Mouse (Mus musculus): ENCODE data around the gene Noa1. TPM values are rescaled to one million over a fixed set of nuclear protein-coding genes. Genes with fewer than 3 reads are reported as not detected.
A peak's percentile ranks its signal among the peaks of the same experiment; 100 is the strongest.

Noa1 gene
- polyA plus RNA-seq (2016; fragmentation: Nextera tagmentation; extraction: Ambion mirVana), result 32.9 and 37.2 TPM in 2 replicates

DNA sequence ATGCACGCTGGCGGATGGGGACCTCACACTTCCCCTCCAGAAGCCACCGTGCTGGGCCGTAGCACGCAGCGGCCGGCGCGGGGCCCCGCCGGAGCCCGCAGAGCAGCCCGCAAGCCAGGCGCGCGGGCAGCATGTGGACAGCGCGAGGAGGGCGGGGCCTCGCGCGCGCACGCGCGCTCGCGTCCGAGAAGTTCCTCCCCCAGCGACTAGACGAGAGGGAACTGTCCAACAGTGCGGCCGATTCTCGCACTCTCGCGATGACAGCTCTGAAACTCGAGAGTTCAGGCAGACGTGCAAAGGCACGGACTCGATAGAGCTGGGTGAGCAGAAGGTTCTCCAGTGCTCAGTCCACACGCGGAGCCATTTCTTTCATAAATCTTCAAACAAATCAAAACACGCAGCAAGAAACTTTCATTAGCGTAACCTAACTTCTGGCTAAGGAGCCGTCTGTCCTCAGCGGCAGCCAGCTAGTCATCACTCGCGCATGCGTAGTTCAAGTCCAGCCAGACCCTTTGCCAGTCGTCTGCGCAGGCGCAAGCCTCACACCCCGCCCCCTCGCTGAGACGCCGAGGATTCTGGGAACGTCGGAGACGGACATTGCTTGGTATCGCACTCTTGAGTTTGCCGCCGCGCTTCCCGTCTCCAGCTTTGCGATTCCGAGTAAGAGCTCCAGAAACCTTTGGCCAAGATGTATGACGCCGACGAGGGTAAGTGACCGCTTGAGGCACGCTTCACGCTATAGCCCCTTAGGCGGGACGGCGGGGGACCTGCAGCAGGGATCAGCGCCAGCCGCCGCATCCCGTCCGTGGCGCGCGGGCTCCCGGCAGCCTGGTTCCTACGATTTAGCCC lies at the start of gene Noa1, which contains the start of gene Polr2b:
Noa1 (minus strand) TSS at position 161 of the 849 bp plus-strand sequence.
Polr2b (plus strand) TSS at position 224 of the 849 bp plus-strand sequence.
- Histone ChIP-seq H3K4me3 (peak within 1 kb of the TSS; percentile 97), H3K36me3 (peaks cover 55% of the 10 kb centered on the region), H3K4me1 (peaks cover 33% of the 10 kb centered on the region), H3K9me3 (replicated peaks) (no peaks in the 10 kb centered on the region), H3K27ac (replicated peaks) (peak within 1 kb of the TSS; percentile 94), H3K27me3 (ENCODE audit: low read depth, poor library complexity, severe bottlenecking) (no peaks in the 10 kb centered on the region)
- under 1% methylated on average over 85 of the region's 85 CpGs for WGBS
- DNase-seq (ENCODE audit: low spot score), result peak; percentile 99

DNA sequence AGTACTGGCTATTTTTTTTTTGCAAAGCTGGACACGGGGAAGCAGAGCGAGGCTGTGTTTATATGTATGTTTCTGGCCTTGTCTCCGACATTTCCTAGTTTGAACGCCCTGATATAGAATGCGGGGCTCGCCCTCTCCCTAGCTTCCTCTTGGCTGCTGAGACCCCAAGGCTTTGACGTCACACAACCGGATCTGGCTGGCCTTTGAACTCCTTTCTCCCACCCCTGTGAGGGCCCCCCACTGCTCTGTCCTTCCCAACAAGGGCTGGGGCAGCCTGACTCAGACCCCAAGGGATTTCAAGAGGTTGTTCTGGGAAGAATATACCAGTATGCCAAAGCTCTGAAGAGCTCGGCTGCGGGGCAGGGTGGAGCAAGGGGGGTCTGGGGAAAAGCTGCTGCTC lies 48.5 kb upstream of the Noa1 start:
- Histone ChIP-seq H3K36me3 (no peaks in the 10 kb centered on the region), H3K4me3 (peak overlapping the region; percentile 51), H3K4me1 (peaks cover 29% of the 10 kb centered on the region), H3K9me3 (replicated peaks) (no peaks in the 10 kb centered on the region), H3K27me3 (ENCODE audit: low read depth, poor library complexity, severe bottlenecking) (peaks cover 26% of the 10 kb centered on the region), H3K27ac (replicated peaks) (peak overlapping the region; percentile 69)
- peak; percentile 70 for DNase-seq (ENCODE audit: low spot score)
- 3% methylated on average over 10 of the region's 10 CpGs for WGBS

DNA sequence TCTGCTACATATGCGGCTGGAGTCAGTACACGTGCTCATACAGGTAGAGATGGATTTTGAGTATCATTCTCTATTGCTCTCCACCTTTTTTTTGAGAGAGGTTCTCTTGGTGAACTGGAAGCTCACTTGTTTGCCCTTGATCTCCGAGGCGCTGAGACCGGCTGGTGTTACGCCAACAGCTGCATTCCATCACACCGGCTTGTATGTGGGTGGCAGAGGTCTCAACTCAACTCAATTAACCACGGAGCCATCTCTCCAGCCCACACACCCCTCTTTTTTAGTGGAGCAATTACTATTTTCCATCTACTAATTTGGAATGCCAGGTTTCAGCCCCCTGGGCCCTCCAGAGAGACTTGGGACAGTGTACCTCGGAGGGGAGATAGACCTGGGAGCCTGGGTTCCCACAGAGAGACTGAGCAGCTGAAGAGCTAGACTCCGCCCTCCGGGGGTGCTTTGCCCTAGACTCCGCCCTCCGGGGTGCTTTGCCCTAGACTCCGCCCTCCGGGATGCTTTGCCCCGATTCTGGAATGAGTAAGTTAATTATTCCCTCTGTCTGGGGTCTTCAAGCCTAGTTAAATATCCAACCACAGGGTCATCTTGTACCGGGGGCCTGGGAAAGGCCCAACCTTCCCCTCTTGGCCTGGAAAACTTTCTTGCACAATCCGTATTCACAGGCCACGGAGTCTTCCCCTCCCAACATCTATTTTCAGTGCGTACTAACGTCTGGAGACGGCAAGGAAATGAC lies 47.7 kb upstream of the Noa1 start:
- peak overlapping the region; percentile 51 for H3K4me3 ChIP-seq
- H3K9me3 ChIP-seq (replicated peaks), result no peaks in the 10 kb centered on the region
- DNase-seq (ENCODE audit: low spot score), result peak; percentile 60
- no peaks in the 10 kb centered on the region for H3K36me3 ChIP-seq
- peaks cover 26% of the 10 kb centered on the region for H3K27me3 ChIP-seq (ENCODE audit: low read depth, poor library complexity, severe bottlenecking)
- 13% methylated on average over 22 of the region's 22 CpGs for WGBS
- peaks cover 29% of the 10 kb centered on the region for H3K4me1 ChIP-seq
- peak overlapping the region; percentile 69 for H3K27ac ChIP-seq (replicated peaks)

DNA sequence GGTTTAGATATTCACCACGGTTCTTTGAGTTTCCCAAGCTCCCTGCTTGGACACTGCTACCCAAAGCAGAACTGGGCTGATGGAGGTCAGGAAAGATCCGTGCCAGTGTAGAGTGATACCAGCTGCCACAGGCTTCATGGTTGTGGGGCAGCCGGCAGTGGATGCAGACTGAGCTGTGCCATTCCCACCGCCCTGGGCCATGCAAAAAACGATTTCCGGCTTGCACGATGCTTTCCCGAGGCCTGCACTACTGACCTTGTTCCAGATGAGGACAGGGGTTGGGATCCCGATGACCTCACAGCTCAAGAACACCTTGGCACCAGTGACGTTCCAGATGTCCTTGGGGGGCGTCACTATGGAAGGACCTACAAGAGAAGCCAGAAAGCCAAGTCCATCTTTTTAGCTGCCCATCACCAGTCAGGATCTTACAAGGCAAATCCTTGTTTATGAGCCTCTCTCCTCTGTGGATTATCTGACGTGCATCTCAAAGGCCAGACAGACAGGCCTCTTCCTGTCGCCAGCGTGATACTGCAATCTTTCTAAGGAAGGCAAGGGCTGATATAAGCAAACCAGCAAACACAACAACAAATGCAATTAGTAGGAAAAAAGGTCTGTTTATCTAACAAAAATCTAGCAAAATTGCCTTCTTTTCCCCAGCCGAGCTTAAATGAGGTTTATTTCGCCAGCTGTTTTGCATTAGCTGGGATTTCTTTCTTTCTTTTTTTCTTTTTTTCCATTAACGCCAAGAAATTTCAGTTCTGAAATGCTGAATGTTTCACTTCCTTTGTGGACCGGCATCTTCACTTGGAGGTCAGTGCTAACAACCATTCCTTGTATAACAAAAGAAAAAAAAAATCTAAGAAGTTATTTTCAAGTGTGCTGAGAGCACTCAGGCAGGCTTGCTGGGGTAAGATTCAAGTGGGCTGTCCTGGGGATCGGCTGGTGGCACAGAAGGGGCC lies 45.7 kb upstream of the Noa1 start:
- H3K36me3 ChIP-seq, result peaks cover 2% of the 10 kb centered on the region
- peaks cover 29% of the 10 kb centered on the region for H3K4me1 ChIP-seq
- no peak for DNase-seq (ENCODE audit: low spot score)
- 78% methylated on average over 19 of the region's 19 CpGs for WGBS
- H3K27ac ChIP-seq (replicated peaks), result no peak overlapping the region
- no peak overlapping the region for H3K4me3 ChIP-seq
- no peaks in the 10 kb centered on the region for H3K9me3 ChIP-seq (replicated peaks)
- H3K27me3 ChIP-seq (ENCODE audit: low read depth, poor library complexity, severe bottlenecking), result peaks cover 26% of the 10 kb centered on the region

DNA sequence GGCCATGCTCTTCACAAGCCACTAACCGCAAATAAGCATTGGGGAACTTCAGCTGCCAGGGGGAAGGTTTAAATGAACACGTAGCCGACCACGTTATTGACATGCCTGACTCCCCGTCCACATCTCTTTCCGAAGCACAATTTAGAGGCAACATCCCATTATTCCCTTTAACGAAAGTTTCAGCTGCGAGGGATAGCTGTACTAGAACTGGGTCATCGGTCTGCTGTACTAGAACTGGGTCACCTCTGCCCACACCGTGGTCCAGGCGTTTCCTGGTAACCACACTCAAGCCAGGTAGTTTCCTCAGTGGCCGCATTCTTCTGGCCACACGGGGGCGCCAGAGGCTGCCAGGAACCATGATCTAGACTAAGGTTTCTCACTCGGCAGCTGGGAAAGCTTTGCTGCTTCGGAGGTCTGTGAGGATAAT lies 44.5 kb upstream of the Noa1 start:
- peaks cover 26% of the 10 kb centered on the region for H3K27me3 ChIP-seq (ENCODE audit: low read depth, poor library complexity, severe bottlenecking)
- H3K36me3 ChIP-seq, result peaks cover 14% of the 10 kb centered on the region
- H3K27ac ChIP-seq (replicated peaks), result 0 out of 2 replicates have a peak overlapping the region, but pooled peaks have one; percentile 13
- WGBS, result 14% methylated on average over 16 of the region's 16 CpGs
- peak; percentile 86 for DNase-seq (ENCODE audit: low spot score)
- H3K9me3 ChIP-seq (replicated peaks), result no peaks in the 10 kb centered on the region
- H3K4me3 ChIP-seq, result peak overlapping the region; percentile 38
- peaks cover 29% of the 10 kb centered on the region for H3K4me1 ChIP-seq

DNA sequence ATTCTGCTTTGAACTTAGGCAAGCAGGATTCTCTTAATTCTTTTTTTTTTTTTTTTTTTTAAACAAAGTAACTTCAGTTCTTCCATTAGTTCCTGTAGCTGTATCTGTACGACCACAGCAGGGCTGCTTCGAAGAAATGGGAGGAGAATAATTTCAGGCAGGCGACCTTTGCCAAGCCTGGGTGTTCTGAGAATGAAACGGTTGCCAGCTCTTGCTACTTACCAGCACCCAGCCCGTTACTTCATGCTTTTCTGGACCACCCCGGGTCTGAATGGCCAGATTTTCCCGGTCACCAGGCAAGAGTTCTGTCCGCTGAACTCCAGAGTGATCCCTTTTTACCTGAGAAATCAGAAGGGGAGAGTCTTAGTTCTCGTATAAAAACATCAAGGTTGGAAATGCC lies 41.8 kb upstream of the Noa1 start:
- 83% methylated on average over 9 of the region's 9 CpGs for WGBS
- Histone ChIP-seq H3K36me3 (peaks cover 41% of the 10 kb centered on the region), H3K27me3 (ENCODE audit: low read depth, poor library complexity, severe bottlenecking) (peaks cover 17% of the 10 kb centered on the region), H3K4me3 (no peak overlapping the region), H3K9me3 (replicated peaks) (no peaks in the 10 kb centered on the region), H3K27ac (replicated peaks) (no peak overlapping the region), H3K4me1 (peaks cover 12% of the 10 kb centered on the region)
- no peak for DNase-seq (ENCODE audit: low spot score)

DNA sequence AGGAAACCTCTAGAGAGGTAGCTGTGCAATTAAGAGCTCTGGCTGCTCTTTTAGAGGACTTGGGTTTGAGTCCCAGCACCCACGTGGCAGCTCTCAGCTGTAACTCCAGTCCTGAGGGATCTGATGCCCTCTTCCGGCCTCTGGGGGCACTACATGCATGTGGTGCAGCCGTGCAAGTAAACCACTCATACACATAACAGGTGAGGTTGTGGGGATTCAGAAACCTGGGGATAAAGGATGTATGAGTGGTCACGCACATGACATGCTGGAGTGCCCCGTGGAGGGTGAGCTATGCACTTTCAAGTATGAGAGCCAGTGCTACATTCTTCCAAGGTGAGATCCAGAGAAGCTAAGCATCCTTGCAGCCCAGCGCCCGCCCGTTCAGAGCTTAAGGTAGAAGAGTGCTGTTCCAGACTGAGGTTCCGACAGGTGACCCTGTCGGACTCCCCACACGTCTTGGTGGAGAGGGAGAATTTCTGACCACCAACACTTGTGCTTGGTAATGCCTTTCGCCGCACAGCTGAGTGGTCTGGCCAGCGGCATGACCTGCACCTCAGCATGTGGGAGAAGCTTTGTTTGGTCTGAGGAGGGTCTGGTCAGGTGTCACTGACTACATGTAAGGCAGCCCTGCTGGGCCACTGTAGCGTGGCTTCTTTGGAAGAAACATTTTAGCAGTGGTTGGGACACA lies 40.2 kb upstream of the Noa1 start:
- no peaks in the 10 kb centered on the region for H3K9me3 ChIP-seq (replicated peaks)
- H3K27ac ChIP-seq (replicated peaks), result no peak overlapping the region
- H3K4me1 ChIP-seq, result peaks cover 12% of the 10 kb centered on the region
- no peak for DNase-seq (ENCODE audit: low spot score)
- 91% methylated on average over 15 of the region's 15 CpGs for WGBS
- no peak overlapping the region for H3K4me3 ChIP-seq
- H3K27me3 ChIP-seq (ENCODE audit: low read depth, poor library complexity, severe bottlenecking), result peaks cover 4% of the 10 kb centered on the region; the same call in 1 of the 2 replicates
- H3K36me3 ChIP-seq, result peaks cover 57% of the 10 kb centered on the region

DNA sequence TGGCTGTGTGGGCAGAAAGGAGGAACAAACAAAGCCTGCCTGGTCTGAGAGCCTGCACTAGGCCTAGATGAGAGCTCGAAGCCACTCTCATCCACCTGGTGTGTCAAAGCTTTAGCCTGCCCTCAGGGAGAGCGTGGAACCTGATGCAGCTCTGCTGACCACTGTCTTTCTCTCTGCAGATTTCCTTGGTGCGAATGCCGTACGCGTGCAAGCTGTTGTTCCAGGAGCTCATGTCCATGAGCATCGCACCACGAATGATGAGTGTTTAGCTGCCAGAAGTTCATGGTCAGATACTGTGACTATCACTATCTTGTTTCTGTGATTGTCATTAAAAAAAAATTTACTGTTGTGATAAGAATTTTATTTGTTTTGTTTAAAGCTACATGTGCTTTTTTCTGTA lies 39.0 kb upstream of the Noa1 start:
- peaks cover 2% of the 10 kb centered on the region for H3K4me1 ChIP-seq
- no peaks in the 10 kb centered on the region for H3K9me3 ChIP-seq (replicated peaks)
- 97% methylated on average over 8 of the region's 8 CpGs for WGBS
- peaks cover 69% of the 10 kb centered on the region for H3K36me3 ChIP-seq
- H3K27me3 ChIP-seq (ENCODE audit: low read depth, poor library complexity, severe bottlenecking), result no peaks in the 10 kb centered on the region
- H3K27ac ChIP-seq (replicated peaks), result no peak overlapping the region
- no peak for DNase-seq (ENCODE audit: low spot score)
- H3K4me3 ChIP-seq, result no peak overlapping the region

DNA sequence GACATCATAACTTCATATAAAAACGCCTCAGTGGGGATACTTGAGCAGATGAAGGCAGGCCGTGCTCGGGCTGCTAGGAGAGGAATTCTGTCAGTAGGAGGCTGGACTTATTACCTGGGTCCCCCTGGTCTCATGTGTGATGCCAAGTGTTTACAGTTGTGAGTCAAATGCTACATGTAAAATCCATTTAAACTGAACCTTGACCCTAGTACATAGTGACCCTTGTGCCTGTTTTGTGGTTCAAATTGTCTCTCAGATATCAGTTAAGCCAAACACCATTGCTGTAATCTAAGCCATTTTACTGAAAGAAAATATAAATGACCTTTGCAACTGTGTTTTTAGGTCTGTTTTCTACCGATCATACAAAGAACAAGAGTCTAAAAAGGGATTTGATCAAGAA lies 30.1 kb upstream of the Noa1 start:
- Histone ChIP-seq H3K4me3 (no peak overlapping the region), H3K36me3 (peaks cover 100% of the 10 kb centered on the region), H3K9me3 (replicated peaks) (no peaks in the 10 kb centered on the region), H3K4me1 (no peaks in the 10 kb centered on the region), H3K27ac (replicated peaks) (no peak overlapping the region), H3K27me3 (ENCODE audit: low read depth, poor library complexity, severe bottlenecking) (no peaks in the 10 kb centered on the region)
- WGBS, result 91% methylated on average over 4 of the region's 4 CpGs
- no peak for DNase-seq (ENCODE audit: low spot score)

DNA sequence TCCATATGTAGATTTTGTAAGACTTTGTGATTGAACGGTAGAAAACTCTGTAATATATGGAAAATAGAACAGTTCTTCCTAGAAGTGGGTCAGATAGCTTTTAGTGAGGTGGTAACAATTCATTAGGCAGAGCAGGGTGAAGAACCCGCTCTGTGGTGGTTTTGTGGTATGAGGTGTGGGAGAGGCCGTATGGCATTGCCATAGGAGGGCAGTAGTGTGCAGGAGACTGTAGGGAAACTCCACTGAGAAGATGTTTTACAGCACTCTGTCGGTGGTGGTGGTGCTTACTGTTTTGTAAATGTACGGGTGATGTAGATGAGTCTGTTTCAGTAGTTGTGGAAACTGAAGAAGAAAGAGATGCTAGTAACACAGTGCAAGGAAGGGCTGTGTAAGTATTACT lies 20.3 kb upstream of the Noa1 start:
- H3K27ac ChIP-seq (replicated peaks), result no peak overlapping the region
- H3K9me3 ChIP-seq (replicated peaks), result no peaks in the 10 kb centered on the region
- H3K4me3 ChIP-seq, result no peak overlapping the region
- no peaks in the 10 kb centered on the region for H3K4me1 ChIP-seq
- no peaks in the 10 kb centered on the region for H3K27me3 ChIP-seq (ENCODE audit: low read depth, poor library complexity, severe bottlenecking)
- H3K36me3 ChIP-seq, result peaks cover 99% of the 10 kb centered on the region
- no peak for DNase-seq (ENCODE audit: low spot score)
- 82% methylated on average over 5 of the region's 5 CpGs for WGBS

DNA sequence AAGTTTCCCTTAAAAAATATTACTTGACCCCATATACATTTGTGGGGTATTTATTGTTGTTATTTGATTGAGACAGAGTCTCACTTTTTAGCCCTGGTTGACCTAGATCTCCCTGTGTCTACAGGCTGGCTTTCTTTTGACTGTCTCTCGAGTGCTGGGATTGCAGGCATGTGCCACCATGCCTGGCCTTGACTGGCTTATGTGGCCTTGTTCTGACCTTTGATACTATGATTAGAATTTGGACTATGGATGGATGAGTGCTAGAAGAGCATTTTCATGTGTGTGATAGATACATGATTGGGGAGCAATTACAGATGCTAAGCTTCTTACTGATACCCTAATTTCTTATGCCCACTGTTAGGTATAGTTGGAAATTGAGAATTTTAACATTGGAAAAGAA lies 15.1 kb upstream of the Noa1 start:
- Histone ChIP-seq H3K4me1 (no peaks in the 10 kb centered on the region), H3K9me3 (replicated peaks) (no peaks in the 10 kb centered on the region), H3K27me3 (ENCODE audit: low read depth, poor library complexity, severe bottlenecking) (no peaks in the 10 kb centered on the region), H3K27ac (replicated peaks) (no peak overlapping the region), H3K36me3 (peaks cover 99% of the 10 kb centered on the region), H3K4me3 (no peak overlapping the region)
- DNase-seq (ENCODE audit: low spot score), result no peak
- WGBS, result 88% methylated on average over 1 of the region's 1 CpGs
